In genomic region chr6:106153530-106153929, GRCm38 (mm10) we compare ENCODE assay signal across 26 mouse cellular contexts.
DNase-seq lines count a peak whose midpoint lies in the region; ATAC-seq lines count a peak whose summit lies in the region.
"Had no signal": no experiment of that assay in that cellular context is flagged by ENCODE, and none has a peak within 500 bp of the region (broad histone marks: within the 10 kb centered on the region; RNA-seq: fewer than 3 reads in every experiment).

No protein-coding gene starts in this region.

- no peaks in the 10 kb centered on the region for H3K36me3 ChIP-seq in embryonic facial prominence, embryonic 14.5 days (ENCODE audit: control insufficient read depth, insufficient read depth, low read length)
- no peaks in the 10 kb centered on the region for H3K36me3 ChIP-seq in embryonic facial prominence, embryonic 10.5 days (replicated peaks)
- H3K36me3 ChIP-seq: embryonic facial prominence, embryonic 12.5 days; forebrain, embryonic 12.5 days; forebrain, embryonic 15.5 days; heart, embryonic 10.5 days; heart, embryonic 13.5 days had no signal

- no peak overlapping the region for H3K4me3 ChIP-seq in embryonic facial prominence, embryonic 14.5 days (ENCODE audit: low read depth, low read length)
- no peak overlapping the region for H3K4me3 ChIP-seq in embryonic facial prominence, embryonic 10.5 days
- H3K4me3 ChIP-seq: embryonic facial prominence, embryonic 12.5 days; erythroblast, embryonic 14.5 days; forebrain, embryonic 12.5 days; forebrain, embryonic 15.5 days; heart, adult 2 months; heart, embryonic 10.5 days; heart, embryonic 13.5 days had no signal

- H3K9ac ChIP-seq in embryonic facial prominence, embryonic 14.5 days (ENCODE audit: low read depth, low read length) = no peak overlapping the region
- H3K9ac ChIP-seq: embryonic facial prominence, embryonic 12.5 days; forebrain, embryonic 12.5 days; forebrain, embryonic 15.5 days; heart, embryonic 13.5 days; hindbrain, embryonic 14.5 days had no signal

- no peaks in the 10 kb centered on the region for H3K27me3 ChIP-seq in embryonic facial prominence, embryonic 14.5 days (replicated peaks; ENCODE audit: control insufficient read depth, insufficient read depth, low read length)
- no peaks in the 10 kb centered on the region for H3K27me3 ChIP-seq in embryonic facial prominence, embryonic 10.5 days (replicated peaks; ENCODE audit: low read depth, poor library complexity, severe bottlenecking)
- H3K27me3 ChIP-seq: embryonic facial prominence, embryonic 12.5 days; forebrain, embryonic 12.5 days; forebrain, embryonic 15.5 days; heart, embryonic 13.5 days had no signal

- peak; percentile 6 for DNase-seq in embryonic facial prominence, embryonic 14.5 days (ENCODE audit: low spot score)
- no peak for DNase-seq in embryonic facial prominence, embryonic 10.5 days (ENCODE audit: low spot score)
- peak; percentile 22 for DNase-seq in MN1 (ENCODE audit: low spot score)
- peak; percentile 11 for DNase-seq in brain, adult 2 months (ENCODE audit: low read depth, low spot score)
- no peak for DNase-seq in layer of hippocampus, adult 8-10 months (ENCODE audit: low spot score in 2 of 2)
- no peak for DNase-seq in layer of hippocampus, adult 9-10 months (ENCODE audit: low spot score)
- no peak for DNase-seq in adrenal gland, postnatal 25 days
- DNase-seq: adrenal gland, postnatal 14 days; cerebellum, adult 18-20 months; cerebellum, adult 9-10 months; cerebellum, postnatal 14 days; gastrocnemius, postnatal 25 days; heart, adult 2 months; heart, postnatal 14 days; heart, postnatal 4 days had no signal

- peak; percentile 44; the same call in 1 of the 2 replicates for ATAC-seq in embryonic facial prominence, embryonic 14.5 days (ENCODE audit: low read depth)
- ATAC-seq: CD4-positive, CD25-positive, alpha-beta regulatory T cell, adult 4 months; forebrain, embryonic 15.5 days; hindbrain, postnatal 0 days; inflammation-experienced regulatory T-cells, adult 6 months; intestine, embryonic 16.5 days had no signal

- WGBS in embryonic facial prominence, embryonic 14.5 days = 57% methylated on average over 2 of the region's 2 CpGs
- 62% methylated on average over 2 of the region's 2 CpGs for WGBS in embryonic facial prominence, embryonic 10.5 days

- H3K4me1 ChIP-seq in embryonic facial prominence, embryonic 14.5 days (ENCODE audit: control insufficient read depth, insufficient read depth, low read length) = no peaks in the 10 kb centered on the region
- no peaks in the 10 kb centered on the region for H3K4me1 ChIP-seq in embryonic facial prominence, embryonic 10.5 days
- H3K4me1 ChIP-seq: embryonic facial prominence, embryonic 12.5 days; forebrain, embryonic 12.5 days; forebrain, embryonic 15.5 days; heart, embryonic 10.5 days; heart, embryonic 13.5 days had no signal

- no peak overlapping the region for H3K4me2 ChIP-seq in embryonic facial prominence, embryonic 14.5 days (ENCODE audit: low read depth, low read length)
- H3K4me2 ChIP-seq: embryonic facial prominence, embryonic 12.5 days; forebrain, embryonic 12.5 days; forebrain, embryonic 15.5 days; heart, embryonic 13.5 days; hindbrain, embryonic 14.5 days had no signal

- no peak overlapping the region for H3K27ac ChIP-seq in embryonic facial prominence, embryonic 14.5 days (replicated peaks; ENCODE audit: low read depth, low read length)
- H3K27ac ChIP-seq in embryonic facial prominence, embryonic 10.5 days (replicated peaks) = no peak overlapping the region
- H3K27ac ChIP-seq: embryonic facial prominence, embryonic 12.5 days; forebrain, embryonic 12.5 days; forebrain, embryonic 15.5 days; heart, adult 2 months; heart, embryonic 10.5 days; heart, embryonic 13.5 days; hindbrain, embryonic 14.5 days; hindbrain, postnatal 0 days had no signal

- no peaks in the 10 kb centered on the region for H3K9me3 ChIP-seq in embryonic facial prominence, embryonic 14.5 days (ENCODE audit: control insufficient read depth, low read length)
- no peaks in the 10 kb centered on the region for H3K9me3 ChIP-seq in embryonic facial prominence, embryonic 10.5 days
- H3K9me3 ChIP-seq: embryonic facial prominence, embryonic 12.5 days; forebrain, embryonic 12.5 days; forebrain, embryonic 15.5 days; heart, embryonic 10.5 days; heart, embryonic 13.5 days had no signal

Comparison
In these comparisons a context has a peak if more than half of its experiments do, and no peak if none do; other contexts are left out.
1. DNase-seq: peak in embryonic facial prominence, embryonic 14.5 days (single experiment), MN1 (single experiment) and brain, adult 2 months (single experiment); none in embryonic facial prominence, embryonic 10.5 days (single experiment), layer of hippocampus, adult 8-10 months (0 of 2), layer of hippocampus, adult 9-10 months (single experiment) and adrenal gland, postnatal 25 days (single experiment).